Mouse (Mus musculus) retina, adult 2 months (tissue): ENCODE data around the gene Cd300ld3.

Experiments
- DNase-seq: peaks from one replicate; pipeline ENCODE4 v3.0.0-alpha.2; 2012; ENCODE audit warnings: low read depth, low spot score

The Cd300ld3 gene

DNA sequence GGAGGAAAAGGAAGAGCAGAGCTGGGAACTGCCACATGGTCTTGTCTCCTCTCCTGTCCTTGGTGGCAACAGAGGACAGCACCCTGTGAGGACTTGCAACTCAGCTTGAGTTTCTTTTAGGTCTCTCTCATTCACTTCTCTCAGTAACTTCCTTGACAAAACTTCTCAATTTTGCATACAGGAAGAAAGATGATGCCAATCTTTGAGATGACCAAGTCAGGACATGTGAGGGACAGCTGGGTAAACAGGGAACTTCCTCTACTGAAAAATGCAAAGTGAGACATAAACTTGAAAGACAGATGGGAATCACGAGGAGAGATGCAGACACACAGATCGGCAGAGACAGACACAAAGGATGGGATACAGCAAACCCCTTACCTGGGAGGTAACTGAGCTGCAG lies at the start of gene Cd300ld3:
Gene Cd300ld3 (minus strand): TSS at position 151 of the 400 bp plus-strand sequence.
- no peak for DNase-seq

DNA sequence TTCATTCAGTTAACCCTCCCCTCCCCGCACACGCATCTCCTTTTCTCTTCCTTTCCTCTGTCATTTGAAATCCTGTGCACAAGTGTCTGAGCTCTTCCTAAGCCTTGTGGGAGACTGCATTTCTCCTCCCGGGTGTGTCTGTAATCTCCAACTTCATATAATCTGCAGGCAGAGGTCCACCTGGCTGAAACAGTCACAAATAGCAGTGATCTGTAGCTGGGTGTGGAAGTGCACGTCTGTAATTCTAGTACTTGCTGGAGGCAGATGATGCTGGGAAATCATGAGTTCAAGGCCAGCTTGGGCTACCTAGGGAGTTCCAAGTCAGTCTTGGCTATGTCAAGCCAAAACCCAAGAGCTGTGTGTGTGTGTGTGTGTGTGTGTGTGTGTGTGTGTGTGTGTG lies 43.9 kb upstream of the Cd300ld3 start:
- no peak for DNase-seq

DNA sequence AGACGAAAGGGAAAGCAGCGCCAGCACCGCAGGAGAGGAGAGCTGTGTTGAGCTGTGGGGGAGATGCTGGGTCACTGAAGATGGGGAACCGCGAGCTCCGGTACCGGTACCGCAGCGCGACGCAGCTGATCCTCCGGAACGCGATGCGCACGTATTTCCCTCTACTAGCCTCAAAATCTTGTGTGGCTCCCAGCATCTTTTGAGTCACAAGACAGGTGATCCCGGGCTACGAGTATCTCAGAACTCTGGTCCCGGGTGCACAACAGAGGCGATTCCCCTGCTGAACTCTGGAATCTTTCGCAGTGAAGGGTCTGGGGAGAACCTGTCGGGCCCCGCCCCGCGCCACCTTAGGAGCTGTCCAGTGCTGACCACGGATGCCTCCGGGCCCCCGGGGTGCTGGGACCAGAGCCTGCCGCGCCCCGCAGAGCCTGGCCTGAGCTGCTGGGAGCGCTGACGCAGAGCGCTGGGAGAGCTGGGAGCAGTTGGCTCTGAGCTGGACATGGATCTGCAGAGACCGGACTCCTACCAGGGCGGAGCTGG lies 43.2 kb upstream of the Cd300ld3 start, which contains the start of gene Rab37:
Gene Rab37 (plus strand): TSS at position 70 of the 540 bp plus-strand sequence.
- no peak for DNase-seq

- no peak for DNase-seq
These were observed 41.6 kb upstream of the Cd300ld3 start for GRCm38 (mm10) chr11:115089853-115090252.

GRCm38 (mm10) chr11:115086213-115086612 lies 38.0 kb upstream of the Cd300ld3 start:
- no peak for DNase-seq

GRCm38 (mm10) chr11:115085064-115085463 lies 36.9 kb upstream of the Cd300ld3 start:
- no peak for DNase-seq

- DNase-seq = no peak
These were observed 36.4 kb upstream of the Cd300ld3 start for GRCm38 (mm10) chr11:115084595-115084994.

DNA sequence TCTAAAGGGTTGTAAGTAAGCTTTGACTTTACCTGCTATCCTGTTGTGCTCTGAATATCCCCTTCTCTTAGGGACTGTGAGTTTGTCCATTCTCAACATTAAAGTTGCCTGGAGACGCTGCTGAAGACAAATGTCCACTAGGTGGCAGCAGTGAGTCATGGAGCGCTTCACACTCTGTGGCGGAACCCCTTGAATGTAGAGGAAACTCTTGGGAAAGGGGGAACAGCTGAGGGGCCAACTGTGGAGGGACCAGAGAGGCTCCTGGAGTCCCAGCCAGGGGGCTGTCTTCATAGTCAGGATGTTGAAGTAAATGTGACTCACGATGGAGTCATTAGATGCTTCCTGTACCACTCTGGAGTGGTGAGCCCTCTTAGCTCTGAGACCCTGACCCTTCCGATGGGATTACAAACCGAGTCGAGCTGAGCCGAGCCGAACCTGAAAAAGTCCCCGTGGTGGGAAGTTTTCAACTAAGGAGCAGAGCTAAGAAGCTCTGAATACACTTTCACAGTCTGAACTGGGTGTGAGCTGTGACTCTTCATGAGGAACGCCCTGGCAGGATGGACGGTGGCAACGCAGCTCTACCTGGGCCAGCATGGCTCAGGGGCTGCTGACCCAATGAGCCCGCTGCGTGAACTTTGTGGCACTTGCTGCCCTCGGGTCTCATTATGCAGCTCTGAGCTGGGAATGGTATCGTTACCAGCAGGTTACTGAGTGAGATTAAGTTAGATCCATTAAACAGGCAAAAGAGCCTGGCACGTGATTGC lies 35.3 kb upstream of the Cd300ld3 start:
- peak; percentile 53 for DNase-seq

- DNase-seq = no peak
These were observed 34.0 kb upstream of the Cd300ld3 start for GRCm38 (mm10) chr11:115082196-115082595.

- DNase-seq = no peak
These were observed 33.2 kb upstream of the Cd300ld3 start for GRCm38 (mm10) chr11:115081373-115081772.

DNA sequence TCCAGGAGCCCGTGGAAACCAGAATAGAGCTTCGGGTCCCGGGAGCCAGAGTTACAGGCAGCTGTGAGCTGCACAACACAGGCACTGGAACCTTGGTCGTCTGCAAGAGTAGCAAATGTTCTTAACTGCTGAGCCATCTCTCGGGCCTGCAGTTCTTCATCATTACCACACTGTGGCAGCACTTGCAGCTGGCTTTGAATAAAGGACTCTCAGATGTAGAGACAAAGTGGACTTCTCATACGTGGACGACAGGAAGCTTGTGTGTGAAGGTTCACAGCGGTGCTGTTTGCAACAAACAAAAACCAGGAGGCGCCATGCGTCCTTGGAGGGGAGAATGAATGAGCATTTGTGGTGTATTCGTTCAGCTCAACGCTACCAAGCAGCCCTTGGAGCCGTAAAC lies 32.7 kb upstream of the Cd300ld3 start:
- DNase-seq = peak; percentile 42

- DNase-seq = no peak
These were observed 30.5 kb upstream of the Cd300ld3 start for GRCm38 (mm10) chr11:115078680-115079079.

DNA sequence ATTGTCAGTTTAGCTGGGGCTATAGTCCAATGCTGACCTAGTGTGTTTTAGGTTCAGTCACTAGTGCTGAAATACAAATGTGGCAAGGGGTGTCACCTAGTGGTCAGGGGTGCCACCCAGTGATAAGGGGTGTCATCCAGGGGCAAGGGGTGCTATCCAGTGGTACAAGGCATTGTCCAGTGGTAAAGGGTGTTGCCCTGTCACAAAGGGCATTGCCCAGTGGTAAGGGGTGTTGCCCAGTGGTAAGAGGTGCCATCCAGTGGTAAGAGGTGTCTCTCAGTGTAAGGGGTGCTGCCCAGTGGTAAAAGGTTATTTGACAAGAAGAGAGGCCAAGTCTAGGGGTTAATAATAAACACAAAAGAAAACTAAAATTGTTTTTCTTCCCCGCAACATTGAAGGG lies 29.2 kb upstream of the Cd300ld3 start:
- DNase-seq = no peak

DNA sequence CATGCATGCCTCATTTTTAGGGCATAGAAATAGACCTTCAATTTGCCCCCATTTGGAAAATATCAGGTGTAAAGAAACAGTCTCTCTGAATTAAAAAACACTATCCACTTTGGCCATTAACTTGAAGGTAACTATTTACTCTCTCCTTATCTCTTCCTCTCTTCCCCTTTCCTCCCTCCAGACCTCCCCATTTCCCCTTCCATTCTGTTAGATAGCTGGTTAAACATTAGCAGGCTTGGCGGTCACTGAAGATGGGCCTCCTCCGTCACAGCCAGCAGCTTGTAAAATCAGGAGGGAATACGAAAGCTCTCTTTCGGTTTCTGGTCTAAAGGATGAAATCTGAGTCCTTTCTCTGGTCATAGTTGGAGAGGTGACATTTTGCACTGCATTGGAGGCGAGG lies 27.6 kb upstream of the Cd300ld3 start:
- no peak for DNase-seq

- DNase-seq = no peak
These were observed 27.2 kb upstream of the Cd300ld3 start for GRCm38 (mm10) chr11:115075407-115075806.

GRCm38 (mm10) chr11:115073002-115073401 lies 24.8 kb upstream of the Cd300ld3 start:
- no peak for DNase-seq

- no peak for DNase-seq
These were observed 23.6 kb upstream of the Cd300ld3 start for GRCm38 (mm10) chr11:115071631-115072294.

DNA sequence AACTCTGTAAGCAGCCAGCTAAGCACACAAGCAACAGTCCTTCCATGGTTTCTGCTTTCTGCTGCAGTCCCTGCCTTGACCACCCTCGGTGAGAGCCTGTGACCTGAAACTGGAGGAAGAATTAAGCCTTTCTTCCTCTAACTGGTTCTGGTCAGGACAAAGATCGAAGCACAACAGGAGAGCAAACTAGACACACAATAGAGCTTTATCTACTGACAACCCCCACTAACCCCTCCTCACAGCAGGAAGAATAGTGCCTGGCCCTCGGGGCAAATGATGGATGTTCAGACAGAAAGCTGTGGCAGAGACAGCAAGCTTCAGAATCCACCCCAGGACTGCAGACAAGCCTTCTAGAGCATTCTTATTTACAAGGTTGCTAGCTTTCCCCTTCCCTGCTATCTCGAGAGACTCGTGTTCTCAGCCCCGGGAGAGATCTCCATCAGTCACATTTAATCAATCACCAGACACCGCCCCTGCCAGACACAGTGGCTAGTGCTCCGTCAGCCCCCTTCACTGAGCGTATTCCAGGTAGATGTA lies 22.9 kb upstream of the Cd300ld3 start:
- DNase-seq = no peak

GRCm38 (mm10) chr11:115066768-115067167 lies 18.6 kb upstream of the Cd300ld3 start:
- no peak for DNase-seq

DNA sequence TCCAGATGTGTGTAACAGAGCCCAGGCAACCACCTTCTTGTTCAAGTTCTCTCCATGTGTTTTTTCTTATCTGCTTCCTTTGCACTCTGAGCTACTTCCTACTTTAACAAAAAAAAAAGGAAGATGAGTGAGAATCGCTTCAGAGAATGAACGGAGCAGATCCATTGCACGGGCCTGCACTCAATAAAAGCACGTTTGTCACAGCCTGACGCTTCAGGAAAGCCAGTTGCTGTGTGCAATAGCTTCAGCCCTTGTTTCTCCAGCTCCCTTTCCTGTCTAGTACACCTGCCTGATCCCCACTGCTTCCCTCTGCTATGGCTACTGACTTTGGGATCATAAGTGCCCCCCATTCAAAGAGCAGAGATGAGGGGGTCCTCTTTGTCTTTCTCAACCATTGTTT lies 13.9 kb upstream of the Cd300ld3 start, which contains the start of gene Cd300e:
Gene Cd300e (minus strand): TSS at position 101 of the 400 bp plus-strand sequence.
- DNase-seq = no peak

DNA sequence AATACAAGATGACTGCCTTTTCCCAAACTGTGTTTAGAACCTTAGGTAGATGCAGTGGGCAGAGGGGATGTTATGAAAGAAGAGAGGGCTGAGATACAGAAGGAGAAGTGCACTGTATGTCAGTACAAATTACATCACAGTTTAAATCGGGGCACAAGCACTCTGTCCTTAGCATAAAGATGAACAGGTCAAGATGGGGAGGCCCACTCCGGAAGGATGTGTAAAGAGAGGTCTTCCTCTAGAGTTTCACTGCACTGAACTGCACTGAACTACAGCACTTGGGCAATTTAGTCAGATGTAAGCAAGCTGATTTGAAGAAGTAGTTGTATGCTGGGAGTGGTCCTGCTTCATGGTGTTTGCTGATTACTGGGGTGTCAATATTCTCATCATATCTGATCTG lies 11.6 kb upstream of the Cd300ld3 start:
- DNase-seq = no peak

DNA sequence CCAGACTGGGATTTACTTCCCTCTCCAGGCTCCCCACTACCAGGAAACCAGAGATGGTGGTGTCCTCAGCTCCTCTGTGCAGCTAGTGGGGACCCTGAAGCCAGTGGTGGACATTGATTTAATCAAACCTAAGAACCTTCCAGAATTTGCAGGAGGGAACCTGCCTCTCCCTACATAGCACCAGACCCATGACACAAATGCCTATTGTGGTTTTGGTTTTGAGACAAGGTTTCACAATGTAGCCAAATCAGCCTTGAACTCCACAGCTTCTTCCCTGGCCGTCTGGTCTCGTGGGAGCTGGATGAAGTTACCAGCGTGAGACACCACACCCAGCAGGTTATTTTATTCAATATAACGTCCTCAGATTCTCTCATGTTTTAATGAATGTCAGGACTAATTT lies 10.5 kb upstream of the Cd300ld3 start:
- DNase-seq = no peak
